Mouse (Mus musculus) C2C12 (cell line): ENCODE measurements around the gene Bri3.

ENCODE experiments used
- CTCF ChIP-seq: IDR thresholded peaks from one replicate; pipeline ENCODE4 v1.5.1; 2011; ENCODE audit not compliant: control insufficient read depth, insufficient read depth, insufficient read length
- MAX ChIP-seq: IDR thresholded peaks from one replicate; pipeline ENCODE4 v1.6.1; 2011; ENCODE audit warnings: mild to moderate bottlenecking, control low read depth
- USF1 ChIP-seq: IDR thresholded peaks from one replicate; pipeline ENCODE4 v1.6.1; 2011; ENCODE audit warnings: low read depth, mild to moderate bottlenecking, control low read depth, moderate library complexity

GRCm38 (mm10) chr5:144387851-144388250, 143.6 kb downstream of the Bri3 start:
- TF ChIP-seq CTCF (peak; percentile 8), MAX (no peak), USF1 (no peak)
